Mouse (Mus musculus): ENCODE results near the gene Olfr312.
"Not testable (repeated sequence)": the region's sequence is repeated elsewhere in the genome, so short reads cannot be mapped to it uniquely, and the experiment has no call there.

Olfr312 gene

GRCm38 (mm10) chr11:58828937-58829336 lies at the start of gene Olfr312:
Olfr312 (plus strand) TSS chr11:58829237.
- not testable (repeated sequence) for DNase-seq (ENCODE audit: low read depth, low spot score)

DNA sequence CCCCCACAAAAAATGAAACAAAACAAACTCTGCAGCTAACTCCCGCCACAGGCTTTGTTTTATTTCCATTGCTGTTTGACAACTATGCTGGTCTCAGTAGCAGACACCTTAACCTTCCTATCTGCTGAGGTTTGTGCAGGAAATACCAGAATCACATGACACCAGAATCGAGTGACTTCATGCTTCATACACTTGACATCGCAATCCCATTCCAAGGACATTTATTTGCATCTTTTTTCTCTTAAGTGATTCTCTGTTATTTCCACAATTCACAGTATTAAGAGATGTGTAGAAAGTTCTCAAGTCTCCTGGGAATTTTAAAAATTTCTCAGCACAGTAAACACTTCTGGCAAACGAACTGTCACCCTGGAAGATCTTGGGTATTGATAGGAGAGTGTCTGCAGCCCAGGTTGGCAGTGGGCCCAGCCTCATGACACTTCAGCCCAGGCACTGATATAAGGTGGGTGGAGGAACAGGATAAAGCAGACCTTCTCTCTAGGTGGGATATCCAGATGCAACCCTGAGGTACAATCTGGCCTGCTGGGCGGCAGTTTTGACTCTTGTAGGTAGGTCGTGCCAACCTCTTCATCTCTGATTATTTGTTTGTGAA lies 46.5 kb upstream of the Olfr312 start, which contains the start of gene Olfr314:
Gene Olfr314 (plus strand): TSS at position 473 of the 610 bp plus-strand sequence.
- DNase-seq (ENCODE audit: low read depth, low spot score): no peak

- DNase-seq (ENCODE audit: low read depth, low spot score): no peak
Measured at GRCm38 (mm10) chr11:58784182-58784581, 44.9 kb upstream of the Olfr312 start.

GRCm38 (mm10) chr11:58787651-58788050 lies 41.4 kb upstream of the Olfr312 start:
- DNase-seq (ENCODE audit: low read depth, low spot score): no peak

- DNase-seq (ENCODE audit: low read depth, low spot score): no peak
Measured at GRCm38 (mm10) chr11:58788346-58788745, 40.7 kb upstream of the Olfr312 start.

DNA sequence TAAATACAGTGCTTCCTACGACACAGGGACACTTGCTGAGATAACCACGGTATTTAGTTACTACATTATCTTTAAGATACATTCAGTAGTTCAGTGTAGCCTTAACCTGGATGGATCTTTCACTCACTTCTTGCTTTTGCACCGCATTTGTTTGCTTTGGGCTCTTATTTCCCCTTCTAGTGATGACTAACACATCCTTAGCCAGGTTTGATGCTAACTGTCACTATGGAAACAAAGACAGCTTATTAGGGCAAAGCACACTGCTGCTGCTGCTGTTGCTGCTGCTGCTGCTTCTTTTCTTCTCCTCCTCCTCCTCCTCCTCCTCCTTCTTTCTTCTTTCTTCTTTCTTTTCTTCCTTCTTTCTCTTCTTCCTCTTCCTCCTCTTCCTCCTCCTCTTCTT lies 39.5 kb upstream of the Olfr312 start:
- no peak for DNase-seq (ENCODE audit: low read depth, low spot score)

DNA sequence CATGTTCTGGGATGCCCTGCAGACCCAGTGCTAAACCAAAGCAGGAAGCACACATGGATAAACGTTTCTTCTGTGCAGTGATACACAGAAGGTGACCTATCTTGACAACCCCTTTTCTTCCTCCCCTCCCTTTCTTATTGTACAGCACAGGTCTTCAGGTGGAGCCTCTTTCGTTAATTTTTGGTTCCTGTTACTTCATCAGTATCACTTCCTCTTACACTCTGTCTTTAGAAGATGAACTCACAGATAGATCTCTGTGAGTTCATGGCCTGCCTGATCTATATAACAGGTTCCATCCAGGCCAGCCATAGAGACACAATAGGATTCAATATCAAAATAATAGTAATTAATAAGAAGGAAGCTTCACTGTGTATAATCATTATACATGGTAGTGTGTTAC lies 39.0 kb upstream of the Olfr312 start:
- no peak for DNase-seq (ENCODE audit: low read depth, low spot score)

DNA sequence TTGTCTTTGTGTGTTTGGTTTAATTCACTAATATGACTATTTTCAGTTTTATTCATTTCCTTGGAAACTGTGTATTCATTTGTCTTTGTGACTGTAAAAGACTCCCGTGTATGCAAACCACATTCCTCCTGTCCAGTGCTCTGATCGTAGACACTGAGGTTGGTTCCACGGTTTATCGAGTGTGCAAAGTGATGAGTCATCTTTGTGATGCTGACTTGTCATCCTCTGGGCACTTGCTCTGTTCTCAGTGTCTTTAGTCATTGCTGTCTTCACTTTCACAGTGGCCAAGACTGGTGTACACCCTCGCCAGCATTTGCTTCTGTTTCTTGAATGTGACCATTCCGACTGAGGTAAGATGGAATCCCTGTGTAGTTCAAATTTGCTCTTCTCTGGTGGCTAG lies 38.4 kb upstream of the Olfr312 start:
- no peak for DNase-seq (ENCODE audit: low read depth, low spot score)

GRCm38 (mm10) chr11:58795856-58796255 lies 33.2 kb upstream of the Olfr312 start:
- DNase-seq (ENCODE audit: low read depth, low spot score): no peak

DNA sequence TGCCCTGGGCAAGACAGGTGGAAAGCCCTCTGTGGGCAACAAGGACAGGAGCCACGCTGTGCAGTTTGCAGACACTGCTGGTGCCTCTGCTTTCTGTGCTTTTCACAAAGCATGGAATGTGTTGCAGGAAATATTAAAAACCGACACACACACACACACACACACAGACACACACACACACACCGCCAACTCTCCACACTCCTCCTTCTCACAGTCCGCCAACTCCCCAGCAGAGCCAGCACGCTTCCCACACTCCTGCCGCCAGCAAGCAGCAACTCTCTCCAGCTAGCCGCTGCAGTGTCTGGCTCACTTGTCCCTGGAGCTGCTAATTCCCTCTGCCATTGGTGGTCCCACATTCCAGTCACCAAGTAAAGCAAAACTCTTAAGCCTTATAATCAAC lies 32.2 kb upstream of the Olfr312 start:
- DNase-seq (ENCODE audit: low read depth, low spot score): no peak

GRCm38 (mm10) chr11:58799747-58800146 lies 29.3 kb upstream of the Olfr312 start:
- no peak for DNase-seq (ENCODE audit: low read depth, low spot score)

DNA sequence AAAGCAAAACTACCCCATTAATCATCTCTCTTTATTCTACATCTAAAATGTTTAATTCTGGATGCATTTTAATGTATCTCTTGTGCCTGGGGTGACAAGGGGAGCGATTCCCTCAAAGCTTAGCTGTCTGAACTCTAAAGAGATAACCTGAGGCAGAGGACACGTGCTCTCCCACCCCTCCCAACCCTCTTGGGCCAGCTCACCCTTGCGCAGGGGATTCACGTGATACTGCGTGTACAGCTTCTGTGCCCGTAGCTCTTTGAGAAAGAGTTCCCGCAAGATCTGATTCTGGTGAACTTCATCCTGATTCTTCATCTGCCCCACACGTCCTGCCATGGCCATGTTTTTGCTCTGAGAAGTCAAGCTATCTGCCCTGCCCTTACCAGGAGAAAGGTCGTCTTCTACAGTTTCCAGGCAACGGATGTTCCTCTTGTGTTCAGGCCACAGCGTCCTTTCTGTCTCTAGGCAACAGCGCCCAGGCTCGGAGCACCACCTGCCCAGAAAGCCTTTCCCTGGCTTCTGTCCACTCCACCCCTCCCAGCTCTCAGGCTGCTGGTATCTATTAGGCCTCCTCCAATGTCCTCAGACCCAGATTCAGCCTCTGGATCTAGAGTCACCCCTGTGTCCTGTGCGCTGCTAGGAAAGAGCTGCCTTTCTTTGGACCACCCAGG lies 27.3 kb upstream of the Olfr312 start, which contains the start of gene Fam183b:
Gene Fam183b (minus strand): TSS at position 403 of the 671 bp plus-strand sequence.
- peak; percentile 24 for DNase-seq (ENCODE audit: low read depth, low spot score)

GRCm38 (mm10) chr11:58803871-58804270 lies 25.2 kb upstream of the Olfr312 start:
- no peak for DNase-seq (ENCODE audit: low read depth, low spot score)

DNA sequence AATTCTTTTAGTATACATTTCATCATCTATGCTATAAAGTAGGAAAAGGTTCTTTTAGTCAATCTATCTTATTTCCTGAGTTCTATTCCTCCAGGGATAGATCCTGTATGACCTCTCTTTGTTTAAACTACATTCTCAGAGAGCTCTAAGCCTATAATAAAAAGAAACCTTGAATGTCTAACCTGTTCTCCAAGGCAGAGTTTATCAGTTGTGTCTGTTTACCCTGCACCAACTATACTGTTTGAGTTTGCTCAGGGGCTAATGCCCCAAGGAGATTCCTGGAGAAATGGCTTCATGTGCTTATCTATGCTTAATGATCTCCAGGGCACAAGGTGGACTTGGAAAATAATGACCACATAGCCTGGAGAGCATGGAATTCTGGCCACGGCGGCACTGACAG lies 24.6 kb upstream of the Olfr312 start:
- no peak for DNase-seq (ENCODE audit: low read depth, low spot score)

DNA sequence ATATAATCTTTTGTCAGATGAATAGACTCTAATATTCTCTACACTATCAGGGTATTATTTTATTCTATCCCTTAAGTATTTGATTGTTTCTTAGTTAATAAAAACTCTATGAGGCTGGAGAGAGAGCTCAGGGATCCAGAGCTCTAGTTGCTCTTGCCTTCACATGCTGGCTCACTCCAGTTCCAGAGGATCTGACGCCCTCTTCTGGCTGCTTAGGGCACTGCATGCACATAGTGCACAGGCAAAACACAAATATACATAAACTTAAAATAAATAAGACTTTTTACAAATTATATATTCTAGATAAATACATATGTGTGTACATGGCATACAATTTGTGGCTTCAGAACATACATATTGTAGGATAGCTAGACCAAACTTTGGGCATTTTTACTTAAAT lies 17.0 kb upstream of the Olfr312 start:
- peak; percentile 16 for DNase-seq (ENCODE audit: low read depth, low spot score)

DNA sequence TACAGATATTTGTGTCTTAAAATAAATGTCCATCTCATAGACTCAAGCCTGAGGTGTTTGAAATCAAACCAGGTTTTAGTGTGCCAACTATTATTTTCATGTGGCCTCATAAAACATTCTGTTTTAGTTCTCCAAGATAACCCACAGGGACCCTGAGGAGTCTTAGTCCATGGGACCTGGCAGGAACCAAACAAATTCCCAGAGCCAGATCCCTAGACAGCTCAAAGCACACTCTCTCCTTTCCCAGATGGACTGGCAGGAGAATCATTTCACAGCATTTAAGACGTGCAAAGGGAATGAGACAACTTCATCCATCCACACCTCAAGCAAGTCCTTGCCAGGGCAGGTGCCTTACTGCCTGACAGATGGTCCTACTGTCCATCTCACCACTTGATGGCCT lies 14.3 kb upstream of the Olfr312 start, which contains the start of gene Olfr313:
Gene Olfr313 (plus strand): TSS at position 301 of the 400 bp plus-strand sequence.
- DNase-seq (ENCODE audit: low read depth, low spot score): not testable (repeated sequence)

DNA sequence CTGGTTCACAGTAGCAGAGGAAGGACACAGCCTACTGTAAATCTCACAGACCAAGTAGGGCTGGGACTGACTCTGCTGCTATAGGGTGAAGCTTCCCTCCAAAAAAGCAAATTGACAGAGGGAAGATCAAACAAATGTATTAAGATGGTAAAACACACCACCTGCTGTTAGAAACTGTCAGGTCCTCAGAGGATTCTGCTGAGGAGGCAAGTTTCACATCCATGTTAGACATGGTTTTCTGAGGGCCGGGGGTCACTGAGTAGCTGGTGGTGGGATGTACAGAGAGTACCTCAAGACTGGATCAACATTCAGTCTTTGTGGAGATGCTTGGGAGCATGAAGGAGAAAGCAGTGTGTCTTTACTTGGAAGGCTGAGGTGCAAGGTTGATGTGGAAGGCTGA lies 13.4 kb upstream of the Olfr312 start:
- DNase-seq (ENCODE audit: low read depth, low spot score): no peak

GRCm38 (mm10) chr11:58829764-58830163 lies 727 bp downstream of the Olfr312 start:
- no peak for DNase-seq (ENCODE audit: low read depth, low spot score)

DNA sequence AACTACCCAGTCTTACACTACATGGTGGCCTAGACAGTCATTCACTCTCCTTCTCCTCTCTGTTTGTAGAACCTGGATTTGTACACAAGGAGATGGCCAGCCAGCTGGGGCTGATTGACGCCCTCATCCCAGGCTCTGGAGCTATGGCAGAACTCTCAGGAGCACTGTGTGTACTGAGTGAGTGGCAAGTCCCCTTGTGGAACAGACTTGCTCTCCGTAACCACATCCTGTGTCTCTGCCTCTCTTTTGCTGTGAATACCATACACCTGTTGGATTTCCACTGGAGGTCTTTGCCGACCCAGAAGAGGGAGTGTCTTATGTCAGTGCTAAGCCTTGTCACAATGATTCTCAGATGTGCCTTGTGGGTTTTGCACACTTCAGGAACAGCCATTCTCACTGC lies 3.5 kb downstream of the Olfr312 start:
- not testable (repeated sequence) for DNase-seq (ENCODE audit: low read depth, low spot score)

DNA sequence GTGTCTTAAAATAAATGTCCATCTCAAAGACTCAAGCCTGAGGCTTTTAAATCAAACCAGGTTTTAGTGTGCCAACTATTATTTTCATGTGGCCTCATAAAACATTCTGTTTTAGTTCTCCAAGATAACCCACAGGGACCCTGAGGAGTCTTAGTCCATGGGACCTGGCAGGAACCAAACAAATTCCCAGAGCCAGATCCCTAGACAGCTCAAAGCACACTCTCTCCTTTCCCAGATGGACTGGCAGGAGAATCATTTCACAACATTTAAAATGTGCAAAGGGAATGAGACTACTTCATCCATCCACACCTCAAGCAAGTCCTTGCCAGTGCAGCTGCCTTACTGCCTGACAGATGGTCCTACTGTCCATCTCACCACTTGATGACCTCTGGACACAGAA lies 9.9 kb downstream of the Olfr312 start, which contains the start of gene Olfr311:
Gene Olfr311 (plus strand): TSS at position 301 of the 400 bp plus-strand sequence.
- not testable (repeated sequence) for DNase-seq (ENCODE audit: low read depth, low spot score)

GRCm38 (mm10) chr11:58846919-58847461 lies 18.0 kb downstream of the Olfr312 start, which contains the start of gene Gm12258:
Gm12258 (plus strand) TSS chr11:58847158.
- DNase-seq (ENCODE audit: low read depth, low spot score): peak; percentile 95

GRCm38 (mm10) chr11:58847636-58848035 lies 18.6 kb downstream of the Olfr312 start:
- no peak for DNase-seq (ENCODE audit: low read depth, low spot score)

- no peak for DNase-seq (ENCODE audit: low read depth, low spot score)
Measured at GRCm38 (mm10) chr11:58849731-58850130, 20.7 kb downstream of the Olfr312 start.

Measured in WW6 (cell line).